Comparison of ENCODE assay signal across 10 mouse cellular contexts in the genomic region with DNA sequence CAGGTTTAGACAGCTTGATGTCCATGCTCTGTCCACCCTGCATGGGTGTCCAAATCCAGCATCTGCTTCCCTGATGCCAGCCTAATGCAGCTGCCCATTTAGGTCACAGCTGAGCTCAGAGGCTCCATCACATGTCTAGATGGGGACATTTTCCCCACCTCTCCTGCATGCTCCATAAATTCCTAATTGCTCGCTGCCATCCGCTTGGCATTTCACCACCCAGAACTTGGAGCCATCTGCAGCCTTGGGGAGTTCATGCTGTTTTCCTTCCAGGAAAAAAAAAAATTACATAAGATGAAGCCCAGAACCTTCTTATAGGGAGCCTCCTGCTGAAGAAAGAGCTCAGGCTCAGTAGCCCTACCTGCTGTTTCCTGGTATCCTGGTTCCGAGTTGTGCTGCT. TPM values are rescaled to one million over a fixed set of nuclear protein-coding genes. Genes with fewer than 3 reads are reported as not detected.
A peak's percentile ranks its signal among the peaks of the same experiment; 100 is the strongest.
DNase-seq lines count a peak whose midpoint lies in the region; ATAC-seq and TF ChIP-seq lines count a peak whose summit lies in the region.
"Had no signal": no experiment of that assay in that cellular context is flagged by ENCODE, and none has a peak within 500 bp of the region (broad histone marks: within the 10 kb centered on the region; RNA-seq: fewer than 3 reads in every experiment).

No protein-coding gene starts in this region.

- DNase-seq in hindbrain, embryonic 14.5 days (ENCODE audit: low spot score): no peak
- peak; percentile 51 for DNase-seq in midbrain, embryonic 11.5 days (ENCODE audit: low spot score, missing footprints)
- peak; percentile 71 to 75 for DNase-seq in cerebellum, postnatal 25 days
- no peak for DNase-seq in liver, postnatal 0 days
- DNase-seq in heart, adult 2 months: no peak
- DNase-seq in heart, postnatal 25 days (ENCODE audit: low spot score): no peak
- DNase-seq: lung, postnatal 10 days had no signal

- no peak for ATAC-seq in hindbrain, embryonic 13.5 days (ENCODE audit: low FRiP score)
- ATAC-seq in hindbrain, embryonic 14.5 days (ENCODE audit: low FRiP score): no peak
- no peak for ATAC-seq in midbrain, embryonic 11.5 days (ENCODE audit: low FRiP score)
- ATAC-seq in midbrain, embryonic 13.5 days: no peak
- no peak for ATAC-seq in liver, postnatal 0 days
- ATAC-seq: CD4-positive, CD25-positive, alpha-beta regulatory T cell, adult 4 months had no signal

- no peaks in the 10 kb centered on the region for H3K79me2 ChIP-seq in heart, adult 2 months (replicated peaks; ENCODE audit: control insufficient read depth, insufficient read depth, low read length)

- H3K4me2 ChIP-seq in hindbrain, embryonic 13.5 days: no peak overlapping the region
- H3K4me2 ChIP-seq in hindbrain, embryonic 14.5 days (replicated peaks): no peak overlapping the region
- H3K4me2 ChIP-seq in midbrain, embryonic 11.5 days: no peak overlapping the region
- H3K4me2 ChIP-seq in midbrain, embryonic 13.5 days (replicated peaks): no peak overlapping the region
- H3K4me2 ChIP-seq in liver, postnatal 0 days (ENCODE audit: low read depth, low read length): peak overlapping the region; percentile 49

- no peaks in the 10 kb centered on the region for H3K36me3 ChIP-seq in hindbrain, embryonic 13.5 days
- no peaks in the 10 kb centered on the region for H3K36me3 ChIP-seq in hindbrain, embryonic 14.5 days (replicated peaks; ENCODE audit: control insufficient read depth, insufficient read depth)
- no peaks in the 10 kb centered on the region for H3K36me3 ChIP-seq in midbrain, embryonic 11.5 days (ENCODE audit: control insufficient read depth, insufficient read depth, low read length)
- H3K36me3 ChIP-seq in midbrain, embryonic 13.5 days: no peaks in the 10 kb centered on the region
- H3K36me3 ChIP-seq in liver, postnatal 0 days (replicated peaks; ENCODE audit: insufficient read depth, low read length): peaks cover 6% of the 10 kb centered on the region
- no peaks in the 10 kb centered on the region for H3K36me3 ChIP-seq in heart, adult 2 months (ENCODE audit: control insufficient read depth, insufficient read depth, low read length)

- TF ChIP-seq POLR2A in heart, adult 2 months (IDR thresholded peaks at IDR 0.05; ENCODE audit: insufficient read depth, low read depth, low read length): no peak

- TF ChIP-seq CTCF in liver, postnatal 0 days (IDR thresholded peaks at IDR 0.05; ENCODE audit: low read depth): no peak
- no peak for TF ChIP-seq CTCF in heart, adult 2 months (IDR thresholded peaks at IDR 0.05)

- no peak overlapping the region for H3K9ac ChIP-seq in hindbrain, embryonic 13.5 days
- H3K9ac ChIP-seq in hindbrain, embryonic 14.5 days: no peak overlapping the region
- no peak overlapping the region for H3K9ac ChIP-seq in midbrain, embryonic 11.5 days (ENCODE audit: low read length)
- H3K9ac ChIP-seq in midbrain, embryonic 13.5 days (replicated peaks): no peak overlapping the region
- peak overlapping the region; percentile 38; the same call in 1 of the 2 replicates for H3K9ac ChIP-seq in liver, postnatal 0 days (replicated peaks)
- H3K9ac ChIP-seq in heart, adult 2 months (ENCODE audit: low read depth, low read length): no peak overlapping the region

- TF ChIP-seq EP300 in liver, postnatal 0 days (IDR thresholded peaks at IDR 0.05; ENCODE audit: low read depth): no peak
- no peak for TF ChIP-seq EP300 in heart, adult 2 months (IDR thresholded peaks at IDR 0.05; ENCODE audit: insufficient read depth, low read depth, low read length)

- H3K27me3 ChIP-seq in hindbrain, embryonic 13.5 days: no peaks in the 10 kb centered on the region
- no peaks in the 10 kb centered on the region for H3K27me3 ChIP-seq in hindbrain, embryonic 14.5 days (ENCODE audit: control insufficient read depth, insufficient read depth, low read length)
- 0 out of 2 replicates have a peak, but pooled peaks cover 2% of the 10 kb centered on the region for H3K27me3 ChIP-seq in midbrain, embryonic 11.5 days (ENCODE audit: control insufficient read depth, insufficient read depth, low read length)
- no peaks in the 10 kb centered on the region; the same call in 1 of the 2 replicates for H3K27me3 ChIP-seq in midbrain, embryonic 13.5 days
- H3K27me3 ChIP-seq in liver, postnatal 0 days (ENCODE audit: insufficient read depth, low read length): no peaks in the 10 kb centered on the region
- no peaks in the 10 kb centered on the region for H3K27me3 ChIP-seq in heart, adult 2 months (ENCODE audit: control insufficient read depth, insufficient read depth, low read length)

- H3K4me3 ChIP-seq in hindbrain, embryonic 13.5 days: no peak overlapping the region
- H3K4me3 ChIP-seq in hindbrain, embryonic 14.5 days (replicated peaks; ENCODE audit: low read length): no peak overlapping the region
- no peak overlapping the region for H3K4me3 ChIP-seq in midbrain, embryonic 11.5 days (ENCODE audit: low read depth, low read length)
- no peak overlapping the region for H3K4me3 ChIP-seq in midbrain, embryonic 13.5 days (replicated peaks)
- no peak overlapping the region for H3K4me3 ChIP-seq in liver, postnatal 0 days (ENCODE audit: low read depth, low read length)
- H3K4me3 ChIP-seq in heart, adult 2 months: no peak overlapping the region

- H3K4me1 ChIP-seq in hindbrain, embryonic 13.5 days (replicated peaks): peaks cover 41% of the 10 kb centered on the region
- peaks cover 13% of the 10 kb centered on the region; the same call in 1 of the 2 replicates for H3K4me1 ChIP-seq in hindbrain, embryonic 14.5 days (replicated peaks; ENCODE audit: control insufficient read depth, insufficient read depth, low read length)
- H3K4me1 ChIP-seq in midbrain, embryonic 11.5 days (ENCODE audit: control insufficient read depth, insufficient read depth, low read length): no peaks in the 10 kb centered on the region
- H3K4me1 ChIP-seq in midbrain, embryonic 13.5 days (replicated peaks): peaks cover 15% of the 10 kb centered on the region
- peaks cover 37% of the 10 kb centered on the region for H3K4me1 ChIP-seq in liver, postnatal 0 days (ENCODE audit: insufficient read depth)
- H3K4me1 ChIP-seq in heart, adult 2 months (ENCODE audit: control insufficient read depth, insufficient read depth, low read length): peaks cover 13% of the 10 kb centered on the region

- WGBS in hindbrain, embryonic 13.5 days: 82% methylated on average over 3 of the region's 3 CpGs
- WGBS in hindbrain, embryonic 14.5 days: 74% methylated on average over 3 of the region's 3 CpGs
- WGBS in midbrain, embryonic 11.5 days: 92% methylated on average over 3 of the region's 3 CpGs
- 93% methylated on average over 3 of the region's 3 CpGs for WGBS in midbrain, embryonic 13.5 days
- WGBS in liver, postnatal 0 days (ENCODE audit: insufficient replicate concordance): 78% methylated on average over 3 of the region's 3 CpGs
- WGBS in heart, adult 2 months: 81% methylated on average over 3 of the region's 3 CpGs

- intact Hi-C loops in heart, adult 2 months (cut with DNase I): no loop called here
- intact Hi-C loops in heart, postnatal 25 days (cut with DNase I): no loop called here

- H3K27ac ChIP-seq in hindbrain, embryonic 13.5 days: peak overlapping the region; percentile 35
- H3K27ac ChIP-seq in hindbrain, embryonic 14.5 days: no peak overlapping the region
- H3K27ac ChIP-seq in midbrain, embryonic 11.5 days (ENCODE audit: low read depth, low read length): no peak overlapping the region
- H3K27ac ChIP-seq in midbrain, embryonic 13.5 days: no peak overlapping the region
- peak overlapping the region; percentile 81 for H3K27ac ChIP-seq in liver, postnatal 0 days (ENCODE audit: low read depth)
- no peak overlapping the region for H3K27ac ChIP-seq in heart, adult 2 months

- H3K9me3 ChIP-seq in hindbrain, embryonic 13.5 days: no peaks in the 10 kb centered on the region
- H3K9me3 ChIP-seq in hindbrain, embryonic 14.5 days (ENCODE audit: control insufficient read depth, low read length): no peaks in the 10 kb centered on the region
- no peaks in the 10 kb centered on the region for H3K9me3 ChIP-seq in midbrain, embryonic 11.5 days (ENCODE audit: control insufficient read depth, low read length)
- no peaks in the 10 kb centered on the region for H3K9me3 ChIP-seq in midbrain, embryonic 13.5 days
- H3K9me3 ChIP-seq in liver, postnatal 0 days (ENCODE audit: low read length): peaks cover 4% of the 10 kb centered on the region; the same call in 1 of the 2 replicates

RNA-seq across cellular contexts. Expression of a gene that starts 17.6 kb away (rescaled TPM):
- polyA plus RNA-seq in hindbrain, embryonic 13.5 days (2015; fragmentation: Nextera tagmentation; extraction: Ambion mirVana): 19.7 and 21.3 TPM in 2 replicates
- polyA plus RNA-seq in hindbrain, embryonic 14.5 days (2014; fragmentation: Nextera tagmentation; extraction: Ambion mirVana): 51.1 and 51.3 TPM in 2 replicates
- 1.7 and 2.8 TPM in 2 replicates for polyA plus RNA-seq in midbrain, embryonic 11.5 days (2014; fragmentation: Nextera tagmentation; extraction: Ambion mirVana)
- polyA plus RNA-seq in midbrain, embryonic 13.5 days (2015; fragmentation: Nextera tagmentation; extraction: Ambion mirVana): 5.3 and 7.4 TPM in 2 replicates
- polyA plus RNA-seq in liver, postnatal 0 days (2015; fragmentation: Nextera tagmentation; extraction: Ambion mirVana): 106 and 121 TPM in 2 replicates
- 100 to 1,000 TPM in 1 of 2 experiments, 10 to 100 TPM in 1; 88.7 to 102 TPM for total RNA-seq in heart, adult 2 months (2021)
- polyA plus RNA-seq in heart, adult 2 months (2012; rRNA removed): 146 and 188 TPM in 2 replicates
- total RNA-seq in heart, postnatal 25 days (2021): 100 to 1,000 TPM; 115 to 127 TPM

Comparison
In these comparisons a context has a peak if more than half of its experiments do, and no peak if none do; other contexts are left out.
1. H3K27ac ChIP-seq: peak in hindbrain, embryonic 13.5 days (single experiment) and liver, postnatal 0 days (single experiment); none in hindbrain, embryonic 14.5 days (single experiment), midbrain, embryonic 11.5 days (single experiment), midbrain, embryonic 13.5 days (single experiment) and heart, adult 2 months (single experiment).
2. DNase-seq: peak in midbrain, embryonic 11.5 days (single experiment) and cerebellum, postnatal 25 days (2 of 2); none in hindbrain, embryonic 14.5 days (single experiment), liver, postnatal 0 days (single experiment), heart, adult 2 months (0 of 2) and heart, postnatal 25 days (single experiment).